Comparison of ENCODE assay signal across 8 mouse cellular contexts in genomic region chr2:133793293-133793692, GRCm38 (mm10).
DNase-seq lines count a peak whose midpoint lies in the region; ATAC-seq and TF ChIP-seq lines count a peak whose summit lies in the region.

No protein-coding gene starts in this region.

- TF ChIP-seq CTCF in midbrain, postnatal 0 days (IDR thresholded peaks at IDR 0.05) = peak; percentile 66
- TF ChIP-seq CTCF in thymus, adult 2 months (IDR thresholded peaks at IDR 0.05; ENCODE audit: borderline replicate concordance, control insufficient read depth, extremely low read depth, insufficient read depth, low read length, poor library complexity) = no peak

- ATAC-seq in heart, embryonic 12.5 days (ENCODE audit: insufficient number of reproducible peaks, low FRiP score) = no peak
- no peak for ATAC-seq in midbrain, postnatal 0 days (ENCODE audit: low FRiP score)
- no peak for ATAC-seq in midbrain, embryonic 13.5 days
- no peak for ATAC-seq in midbrain, embryonic 16.5 days

- peaks cover 5% of the 10 kb centered on the region for H3K4me1 ChIP-seq in heart, embryonic 12.5 days (replicated peaks)
- H3K4me1 ChIP-seq in midbrain, postnatal 0 days (ENCODE audit: insufficient read depth, low read length) = no peaks in the 10 kb centered on the region
- H3K4me1 ChIP-seq in midbrain, embryonic 13.5 days (replicated peaks) = no peaks in the 10 kb centered on the region
- no peaks in the 10 kb centered on the region for H3K4me1 ChIP-seq in thymus, adult 2 months (replicated peaks; ENCODE audit: control insufficient read depth, insufficient read depth, low read length)
- H3K4me1 ChIP-seq in midbrain, embryonic 16.5 days (ENCODE audit: control insufficient read depth, insufficient read depth, low read length) = no peaks in the 10 kb centered on the region

- no peak overlapping the region for H3K9ac ChIP-seq in heart, embryonic 12.5 days
- no peak overlapping the region for H3K9ac ChIP-seq in midbrain, postnatal 0 days (replicated peaks; ENCODE audit: low read length, poor library complexity, severe bottlenecking)
- H3K9ac ChIP-seq in midbrain, embryonic 13.5 days (replicated peaks) = no peak overlapping the region
- no peak overlapping the region for H3K9ac ChIP-seq in midbrain, embryonic 16.5 days (ENCODE audit: low read depth, low read length)

- H3K4me2 ChIP-seq in heart, embryonic 12.5 days = no peak overlapping the region
- H3K4me2 ChIP-seq in midbrain, postnatal 0 days (ENCODE audit: low read depth, low read length, poor library complexity, severe bottlenecking) = no peak overlapping the region
- H3K4me2 ChIP-seq in midbrain, embryonic 13.5 days (replicated peaks) = no peak overlapping the region
- H3K4me2 ChIP-seq in midbrain, embryonic 16.5 days (ENCODE audit: low read length) = no peak overlapping the region

- no peaks in the 10 kb centered on the region for H3K9me3 ChIP-seq in heart, embryonic 12.5 days (replicated peaks)
- H3K9me3 ChIP-seq in midbrain, postnatal 0 days (ENCODE audit: low read length) = no peaks in the 10 kb centered on the region
- no peaks in the 10 kb centered on the region for H3K9me3 ChIP-seq in midbrain, embryonic 13.5 days
- H3K9me3 ChIP-seq in midbrain, embryonic 16.5 days (replicated peaks; ENCODE audit: control insufficient read depth, low read length, poor library complexity, severe bottlenecking) = no peaks in the 10 kb centered on the region

- no peak overlapping the region for H3K27ac ChIP-seq in heart, embryonic 12.5 days (ENCODE audit: poor library complexity, severe bottlenecking)
- H3K27ac ChIP-seq in midbrain, postnatal 0 days (ENCODE audit: low read depth, low read length) = no peak overlapping the region
- H3K27ac ChIP-seq in midbrain, embryonic 13.5 days = no peak overlapping the region
- H3K27ac ChIP-seq in thymus, adult 2 months (ENCODE audit: control insufficient read depth, insufficient read depth, low read length) = no peak overlapping the region
- H3K27ac ChIP-seq in midbrain, embryonic 16.5 days (ENCODE audit: low read length) = no peak overlapping the region

- H3K27me3 ChIP-seq in heart, embryonic 12.5 days (replicated peaks) = no peaks in the 10 kb centered on the region
- no peaks in the 10 kb centered on the region for H3K27me3 ChIP-seq in midbrain, postnatal 0 days (ENCODE audit: insufficient read depth, low read length)
- H3K27me3 ChIP-seq in midbrain, embryonic 13.5 days = no peaks in the 10 kb centered on the region
- no peaks in the 10 kb centered on the region for H3K27me3 ChIP-seq in thymus, adult 2 months (ENCODE audit: control insufficient read depth, insufficient read depth, low read length)
- H3K27me3 ChIP-seq in midbrain, embryonic 16.5 days (ENCODE audit: control insufficient read depth, insufficient read depth, low read depth, low read length) = no peaks in the 10 kb centered on the region

- no peak overlapping the region for H3K4me3 ChIP-seq in heart, embryonic 12.5 days
- H3K4me3 ChIP-seq in midbrain, postnatal 0 days (ENCODE audit: low read depth, low read length) = no peak overlapping the region
- H3K4me3 ChIP-seq in midbrain, embryonic 13.5 days (replicated peaks) = no peak overlapping the region
- H3K4me3 ChIP-seq in thymus, adult 2 months (ENCODE audit: control insufficient read depth, insufficient read depth, low read length) = no peak overlapping the region
- H3K4me3 ChIP-seq in midbrain, embryonic 16.5 days (ENCODE audit: low read depth, low read length) = no peak overlapping the region

- 28% methylated on average over 2 of the region's 2 CpGs for WGBS in heart, embryonic 12.5 days
- WGBS in midbrain, postnatal 0 days = 28% methylated on average over 2 of the region's 2 CpGs
- 40% methylated on average over 2 of the region's 2 CpGs for WGBS in midbrain, embryonic 13.5 days
- 26% methylated on average over 2 of the region's 2 CpGs for WGBS in thymus, adult 2 months
- WGBS in midbrain, embryonic 16.5 days = 26% methylated on average over 2 of the region's 2 CpGs

- no peak for TF ChIP-seq POLR2A in thymus, adult 2 months (IDR thresholded peaks at IDR 0.05; ENCODE audit: control insufficient read depth, extremely low read depth, insufficient read depth, low read length, poor library complexity)

- no peaks in the 10 kb centered on the region for H3K36me3 ChIP-seq in heart, embryonic 12.5 days
- H3K36me3 ChIP-seq in midbrain, postnatal 0 days (ENCODE audit: insufficient read depth, low read length) = no peaks in the 10 kb centered on the region
- H3K36me3 ChIP-seq in midbrain, embryonic 13.5 days = no peaks in the 10 kb centered on the region
- H3K36me3 ChIP-seq in thymus, adult 2 months (ENCODE audit: control insufficient read depth, insufficient read depth, low read length) = no peaks in the 10 kb centered on the region
- H3K36me3 ChIP-seq in midbrain, embryonic 16.5 days (ENCODE audit: control insufficient read depth, insufficient read depth, low read length) = no peaks in the 10 kb centered on the region

- DNase-seq in heart, adult 8-10 months (ENCODE audit: low spot score) = peak; percentile 14
- peak; percentile 12 for DNase-seq in midbrain, postnatal 0 days (ENCODE audit: low spot score)
- peak; percentile 7 for DNase-seq in c-Kit-positive CD71-negative TER-119-negative erythroid progenitor cells, embryonic 14.5 days (ENCODE audit: low read depth)
- DNase-seq in lung, postnatal 36 days = peak; percentile 57
- DNase-seq in thymus, adult 2 months = no peak
